Mouse (Mus musculus): ENCODE data around the gene Gm11213. TPM values are rescaled to one million over a fixed set of nuclear protein-coding genes. Genes with fewer than 3 reads are reported as not detected.

Gene Gm11213
- total RNA-seq, 4 experiments from 2014 or later = not detected

Other genes with a start within 250 kb of the Gm11213 start
- gene Orm3, start 249.1 kb downstream of the Gm11213 start, total RNA-seq (2022) = 10 to 100 TPM in 1 of 4 experiments, 1 to 10 TPM in 3; 6.4 to 14.0 (median 8.7) TPM
- gene Orm2, start 242.8 kb downstream of the Gm11213 start, total RNA-seq (2022) = 1 to 10 TPM in 3 of 4 experiments, under 1 TPM in 1; 0.74 to 4.3 (median 2.8) TPM
- 1 to 10 TPM; 4.4 to 9.9 (median 7.0) TPM for gene Akna, start 201.9 kb downstream of the Gm11213 start, total RNA-seq (2022)
- gene Whrn, start 109.3 kb downstream of the Gm11213 start, total RNA-seq (2022) = 10 to 100 TPM; 56.7 to 95.9 (median 78.5) TPM
- gene Atp6v1g1, start 60.5 kb downstream of the Gm11213 start, total RNA-seq (2022) = 100 to 1,000 TPM; 191 to 202 (median 194) TPM
- 10 to 100 TPM; 13.1 to 15.1 (median 14.0) TPM for gene Tmem268, start 46.5 kb downstream of the Gm11213 start, total RNA-seq (2022)
- gene Tex48, start 17.2 kb upstream of the Gm11213 start, total RNA-seq (2022) = not detected
- not detected for gene Gm11214, start 58.1 kb upstream of the Gm11213 start, total RNA-seq (2022)
- gene Tnfsf15, start 139.9 kb upstream of the Gm11213 start, total RNA-seq (2022) = under 1 TPM; 0.34 to 0.83 (median 0.36) TPM

Data from adrenal gland, adult 8-10 months (tissue).